Comparison of ENCODE assay signal across 16 mouse cellular contexts in genomic region chr4:87359004-87359403, GRCm38 (mm10).
"Had no signal": no experiment of that assay in that cellular context is flagged by ENCODE, and none has a peak within 500 bp of the region (broad histone marks: within the 10 kb centered on the region; RNA-seq: fewer than 3 reads in every experiment).

No protein-coding gene starts in this region.

- H3K4me2 ChIP-seq: embryonic facial prominence, embryonic 12.5 days; forebrain, embryonic 12.5 days; forebrain, embryonic 13.5 days; forebrain, embryonic 15.5 days had no signal

- H3K27me3 ChIP-seq: embryonic facial prominence, embryonic 12.5 days; embryonic facial prominence, embryonic 13.5 days; forebrain, embryonic 12.5 days; forebrain, embryonic 13.5 days; forebrain, embryonic 15.5 days had no signal

- H3K9me3 ChIP-seq: embryonic facial prominence, embryonic 12.5 days; embryonic facial prominence, embryonic 13.5 days; forebrain, embryonic 10.5 days; forebrain, embryonic 12.5 days; forebrain, embryonic 13.5 days; forebrain, embryonic 15.5 days had no signal

- ATAC-seq: forebrain, embryonic 13.5 days; forebrain, embryonic 14.5 days; forebrain, embryonic 15.5 days; forebrain, embryonic 16.5 days; forebrain, postnatal 0 days had no signal

- H3K36me3 ChIP-seq: embryonic facial prominence, embryonic 12.5 days; embryonic facial prominence, embryonic 13.5 days; forebrain, embryonic 10.5 days; forebrain, embryonic 12.5 days; forebrain, embryonic 15.5 days had no signal

- H3K4me3 ChIP-seq: embryonic facial prominence, embryonic 12.5 days; embryonic facial prominence, embryonic 13.5 days; erythroblast, embryonic 14.5 days; forebrain, embryonic 10.5 days; forebrain, embryonic 12.5 days; forebrain, embryonic 13.5 days; forebrain, embryonic 15.5 days; heart, adult 2 months had no signal

- H3K4me1 ChIP-seq: embryonic facial prominence, embryonic 12.5 days; embryonic facial prominence, embryonic 13.5 days; forebrain, embryonic 12.5 days; forebrain, embryonic 13.5 days; forebrain, embryonic 15.5 days had no signal

- H3K9ac ChIP-seq: embryonic facial prominence, embryonic 12.5 days; embryonic facial prominence, embryonic 13.5 days; forebrain, embryonic 12.5 days; forebrain, embryonic 13.5 days; forebrain, embryonic 15.5 days; forebrain, postnatal 0 days had no signal

- DNase-seq: forebrain, postnatal 0 days; gastrocnemius, adult 2 months; gastrocnemius, postnatal 14 days; gastrocnemius, postnatal 25 days; gastrocnemius, postnatal 36 days; heart, adult 11 months had no signal

- H3K27ac ChIP-seq: embryonic facial prominence, embryonic 12.5 days; embryonic facial prominence, embryonic 13.5 days; forebrain, embryonic 10.5 days; forebrain, embryonic 12.5 days; forebrain, embryonic 13.5 days; forebrain, embryonic 15.5 days; gastrocnemius, adult 2 months; heart, adult 2 months had no signal
